Mouse (Mus musculus) urinary bladder, postnatal 10 days (tissue): ENCODE data around the gene Dcakd.

ENCODE experiments used
- DNase-seq: peaks from one replicate; pipeline ENCODE4 v3.0.0; 2022; ENCODE audit warnings: low spot score

Dcakd gene

DNA sequence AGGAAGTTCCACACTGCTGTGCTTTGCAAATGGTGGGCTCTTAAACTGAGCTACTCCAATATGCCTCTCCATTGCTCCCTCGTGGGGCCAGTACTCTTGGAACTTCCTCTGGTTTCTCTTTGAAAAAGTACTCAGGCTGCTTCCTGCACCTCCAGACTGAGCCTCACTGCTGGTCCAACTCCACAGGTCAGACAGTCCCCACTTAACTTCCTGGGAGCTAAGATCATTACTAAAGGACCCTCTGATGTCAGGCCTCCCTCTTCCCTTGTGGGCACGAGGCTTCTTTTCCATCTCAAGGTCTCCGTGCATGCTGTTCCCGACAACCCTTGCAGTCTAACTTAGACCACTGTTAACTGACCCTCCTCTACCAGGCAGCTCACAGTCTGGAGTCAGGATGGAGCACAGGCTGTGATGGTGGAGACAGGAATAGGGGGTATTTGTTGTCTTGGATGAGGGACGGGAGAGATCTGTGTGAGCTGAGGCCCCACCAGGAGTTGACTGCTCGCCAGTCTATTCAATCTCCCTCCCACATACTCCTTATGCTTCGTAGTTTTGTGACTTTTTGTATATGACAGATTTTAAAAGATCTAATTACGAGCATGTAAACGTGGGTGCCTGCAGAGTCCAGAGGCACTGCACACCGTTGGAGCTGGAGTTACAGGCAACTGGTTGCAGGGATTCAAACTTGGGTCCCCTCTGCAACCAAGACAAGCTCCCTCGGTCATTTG is 22.7 kb downstream of the Dcakd start:
- DNase-seq: no peak

DNA sequence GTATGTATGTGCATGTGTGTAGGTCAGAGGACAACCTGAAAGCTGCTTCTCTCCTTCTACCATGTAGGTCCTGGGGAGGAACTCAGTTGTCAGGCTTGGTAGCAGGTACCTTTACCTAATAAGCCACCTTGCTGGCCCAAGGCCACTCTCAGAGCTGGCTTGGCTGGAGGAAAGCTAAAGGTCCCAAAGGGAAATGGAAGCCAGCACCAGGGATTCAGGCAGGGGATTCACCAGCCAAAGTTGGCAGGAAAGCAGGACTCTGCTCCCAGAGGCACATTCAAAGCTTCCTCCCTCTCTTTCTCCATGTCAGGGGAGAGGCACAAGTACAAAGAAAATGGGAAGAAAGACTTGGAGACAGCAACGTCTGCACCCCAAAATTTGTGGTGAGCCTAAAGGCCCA is 23.3 kb downstream of the Dcakd start:
- no peak for DNase-seq

- DNase-seq: no peak
Measured at GRCm38 (mm10) chr11:103003210-103003609, 24.9 kb downstream of the Dcakd start.

GRCm38 (mm10) chr11:103001063-103001462 is 27.1 kb downstream of the Dcakd start:
- DNase-seq: no peak

DNA sequence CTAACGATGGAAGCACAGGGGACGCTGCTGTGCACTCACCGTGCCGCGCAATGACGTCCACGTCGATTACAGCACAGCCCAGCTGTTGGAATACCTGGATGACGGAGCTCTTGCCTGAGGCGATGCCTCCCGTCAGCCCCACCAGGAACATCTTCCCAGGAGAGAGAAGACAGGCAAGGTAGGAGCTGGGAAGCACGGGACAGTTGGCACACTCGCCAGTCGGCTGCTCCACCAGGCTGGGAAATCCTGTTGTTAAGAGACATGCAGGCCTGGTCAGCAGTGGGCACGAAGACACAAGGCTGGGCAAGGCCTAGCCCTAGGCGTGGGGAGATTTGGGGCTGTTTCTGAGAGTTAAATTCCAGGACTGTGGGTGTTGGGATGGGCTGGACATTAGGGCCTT is 28.0 kb downstream of the Dcakd start:
- DNase-seq: no peak

GRCm38 (mm10) chr11:102999317-102999970 is 28.7 kb downstream of the Dcakd start:
- DNase-seq: no peak

DNA sequence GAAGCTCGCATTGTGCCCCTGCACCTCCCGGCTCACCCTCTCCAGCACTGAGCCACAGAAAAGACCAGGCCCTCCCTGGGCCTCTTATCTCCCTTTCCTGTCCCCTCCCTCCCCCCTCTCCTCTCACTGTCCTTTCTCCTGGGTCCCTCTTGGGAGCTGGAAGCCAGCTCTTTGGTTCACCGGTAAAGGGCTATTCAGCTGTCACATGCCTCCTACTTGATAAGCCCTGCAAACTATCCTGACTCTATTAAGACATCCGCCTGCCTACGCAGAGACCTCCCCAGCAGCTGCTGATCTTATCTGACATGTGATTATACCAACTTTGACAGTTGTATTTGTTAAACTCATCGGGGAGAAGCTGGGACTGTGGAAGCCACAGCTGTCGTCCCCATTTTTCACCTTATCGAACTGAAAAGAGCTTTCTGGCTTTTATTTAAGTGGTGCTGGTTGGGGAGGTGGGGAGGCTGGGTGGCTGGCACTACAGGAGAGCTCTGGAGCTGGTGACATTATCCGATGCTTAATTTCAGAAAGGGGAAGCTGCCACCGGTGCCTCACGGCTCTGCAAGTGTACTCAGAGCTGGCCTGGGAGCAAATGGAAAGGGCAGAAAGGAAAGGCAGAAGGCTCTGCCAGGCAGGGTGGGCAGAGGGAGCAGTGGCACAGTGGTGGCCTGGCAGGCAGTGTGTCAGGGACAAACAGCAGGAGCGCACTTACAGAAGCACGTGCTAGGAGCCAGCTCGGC is 29.4 kb downstream of the Dcakd start:
- DNase-seq: no peak

DNA sequence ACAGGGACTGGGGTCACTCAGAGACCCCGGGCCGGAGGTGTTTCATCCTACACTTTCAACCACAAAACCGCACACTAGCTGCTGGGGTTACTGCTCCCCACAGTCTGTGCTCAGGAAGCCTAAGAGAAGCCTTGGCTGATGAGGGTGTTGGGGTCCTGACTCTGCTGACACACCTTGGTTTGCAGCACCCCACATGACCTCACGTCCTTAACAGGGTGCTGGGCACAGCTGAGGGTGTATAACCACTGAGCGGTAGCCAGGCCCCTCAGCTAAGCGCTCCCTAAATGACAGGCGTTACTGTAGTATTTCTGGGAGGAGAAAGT is 29.9 kb downstream of the Dcakd start:
- no peak for DNase-seq

- no peak for DNase-seq
Measured at GRCm38 (mm10) chr11:102996991-102997770, 31.0 kb downstream of the Dcakd start.

GRCm38 (mm10) chr11:102996385-102996784 is 31.7 kb downstream of the Dcakd start:
- DNase-seq: no peak

- no peak for DNase-seq
Measured at GRCm38 (mm10) chr11:102994952-102995351, 33.2 kb downstream of the Dcakd start.

GRCm38 (mm10) chr11:102993420-102994029 is 34.6 kb downstream of the Dcakd start:
- no peak for DNase-seq

DNA sequence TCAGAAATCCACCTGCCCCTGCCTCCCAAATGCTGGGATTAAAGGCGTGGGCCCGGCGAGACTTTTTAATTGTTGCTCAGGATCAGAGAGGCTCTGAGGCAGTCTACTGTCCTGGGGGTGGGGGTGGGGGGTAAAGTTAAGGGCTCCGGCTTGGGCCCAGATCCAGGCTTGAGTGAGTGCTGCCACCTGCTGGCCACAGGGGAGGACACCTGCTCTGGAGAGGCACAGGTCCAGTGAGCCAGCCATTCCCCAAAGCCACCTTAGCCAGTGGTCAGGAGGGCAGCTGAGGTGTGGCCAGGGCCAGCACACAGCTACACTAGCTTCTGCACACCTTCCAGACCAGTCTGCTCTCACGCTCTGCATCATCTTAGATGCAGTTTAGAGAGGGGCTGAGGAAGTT is 35.2 kb downstream of the Dcakd start:
- DNase-seq: peak; percentile 35

- no peak for DNase-seq
Measured at GRCm38 (mm10) chr11:102991681-102992080, 36.5 kb downstream of the Dcakd start.

DNA sequence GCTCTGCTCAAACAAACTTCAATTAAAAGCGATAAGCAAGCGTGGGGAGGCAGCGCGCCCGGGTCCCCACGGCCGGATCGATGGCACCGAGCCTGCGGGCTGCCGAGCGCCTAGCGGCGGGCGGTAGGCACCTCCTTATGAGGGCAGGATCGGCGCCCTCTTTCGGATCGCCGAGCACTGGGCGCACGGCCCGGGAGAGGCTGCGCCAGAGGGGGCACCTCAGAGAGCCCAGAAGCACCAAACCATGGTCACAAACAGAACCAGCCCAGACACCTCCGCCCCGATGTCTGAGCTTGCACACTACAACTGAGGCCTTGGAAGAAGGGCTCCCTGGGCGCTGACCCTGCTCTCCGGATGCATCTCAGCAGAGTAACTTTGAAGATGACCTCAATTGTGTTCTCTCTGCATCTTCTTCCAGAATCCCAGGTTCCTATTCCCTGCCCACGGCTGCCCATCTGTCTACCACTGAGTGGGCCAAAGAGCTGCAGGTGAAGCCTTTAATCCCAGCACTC is 37.9 kb downstream of the Dcakd start:
- no peak for DNase-seq

DNA sequence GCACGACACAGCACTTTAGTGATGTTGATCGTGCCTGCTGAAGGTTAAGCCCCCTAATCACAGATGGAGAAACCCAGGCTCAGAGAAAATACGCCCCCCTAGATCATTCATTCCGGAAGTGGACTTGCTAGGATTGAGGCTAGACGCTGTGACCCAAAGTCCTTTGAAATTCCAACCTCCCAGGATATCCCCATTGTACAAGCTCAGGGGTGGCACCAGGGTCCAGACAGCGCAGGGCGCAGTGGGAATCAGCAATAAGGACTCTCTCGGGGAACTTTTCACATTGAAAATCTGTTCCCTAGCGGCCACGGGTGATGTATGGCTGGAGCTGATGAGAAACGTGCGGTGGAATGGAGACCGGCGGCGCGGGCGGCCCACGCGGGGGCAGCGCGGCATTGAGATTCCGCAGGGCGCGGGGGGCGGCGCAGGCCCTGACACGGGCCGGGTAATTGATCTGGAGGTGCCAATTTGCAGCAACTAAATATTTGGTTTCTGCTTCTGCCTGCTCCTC is 38.4 kb downstream of the Dcakd start:
- DNase-seq: no peak

GRCm38 (mm10) chr11:102985160-102985559 is 43.0 kb downstream of the Dcakd start:
- no peak for DNase-seq

- no peak for DNase-seq
Measured at GRCm38 (mm10) chr11:102984615-102985014, 43.5 kb downstream of the Dcakd start.

DNA sequence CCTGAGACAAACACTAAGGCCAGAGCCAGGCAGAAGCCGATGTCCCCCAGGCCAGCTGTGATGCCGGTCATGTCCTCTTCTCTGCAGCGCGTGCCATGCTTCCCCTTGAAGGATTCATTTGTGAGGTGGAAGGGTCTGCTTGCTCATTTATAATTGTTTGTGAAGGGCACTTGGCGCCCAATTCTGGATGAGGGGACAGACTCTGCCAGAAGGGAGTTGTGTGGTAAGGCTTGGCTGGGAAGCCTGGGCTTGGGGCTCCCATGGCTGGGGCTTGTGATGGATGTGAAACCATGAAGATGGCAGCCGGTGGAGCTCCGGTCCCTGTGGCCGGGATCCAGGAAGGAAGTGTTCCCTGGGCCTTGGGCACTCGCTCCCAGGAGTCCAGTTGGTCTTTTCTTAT is 44.0 kb downstream of the Dcakd start:
- no peak for DNase-seq

- no peak for DNase-seq
Measured at GRCm38 (mm10) chr11:102981151-102981890, 46.8 kb downstream of the Dcakd start.
